Mouse (Mus musculus): ENCODE measurements at regions not wholly inside any gene's neighbourhood (a gene's known extent, or its start where the extent isn't known, plus 50 kb on each side); places are given as distances from the start of the nearest gene placed in this dataset.

- peak; percentile 61 for ATAC-seq (replicated peaks; ENCODE audit: poor library complexity)
These were observed 82.2 kb upstream of the Errfi1 start for GRCm38 (mm10) chr4:150771469-150771868.

- no peak for ATAC-seq (replicated peaks; ENCODE audit: poor library complexity)
These were observed 84.7 kb upstream of the Errfi1 start for GRCm38 (mm10) chr4:150769043-150769442.

DNA sequence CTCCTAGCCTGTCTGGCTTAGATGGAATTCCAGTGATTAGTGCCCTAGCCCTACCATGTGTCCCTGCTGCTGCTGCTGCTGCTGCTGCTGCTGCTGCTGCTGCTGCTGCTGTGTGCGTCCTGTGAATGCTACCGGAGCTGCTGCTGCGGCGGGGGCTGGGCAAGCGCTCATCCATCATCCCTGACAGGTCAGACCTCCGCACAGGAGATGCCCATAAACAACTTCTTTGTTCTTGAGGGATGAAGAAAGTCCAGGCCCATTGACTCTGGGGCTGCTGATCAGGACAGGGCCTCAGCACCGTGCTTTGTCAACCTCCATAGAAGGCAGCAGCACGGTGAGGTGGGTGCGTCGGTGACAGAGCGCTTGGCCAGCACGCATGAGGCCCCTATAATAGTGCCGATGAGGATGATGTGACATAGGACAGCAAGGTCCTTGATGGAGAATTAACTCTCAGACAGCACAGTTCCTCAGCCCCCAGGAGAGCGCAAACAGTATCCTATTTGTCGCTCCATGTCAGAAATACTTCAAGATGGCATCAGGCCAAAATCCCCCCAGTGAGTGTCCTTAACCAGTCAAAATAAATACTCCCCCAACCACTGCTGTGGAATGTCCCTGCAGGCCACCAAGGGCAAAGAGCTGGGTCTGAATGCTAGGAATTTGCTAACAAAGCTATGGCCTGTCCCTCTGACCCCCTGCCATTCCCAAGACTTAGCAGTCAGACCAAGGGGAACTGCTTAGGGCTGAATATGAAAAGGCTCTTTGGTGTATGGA, 95.1 kb upstream of the Errfi1 start:
- ATAC-seq (replicated peaks; ENCODE audit: poor library complexity), result no peak

GRCm38 (mm10) chr4:150757815-150758426, 95.8 kb upstream of the Errfi1 start:
- ATAC-seq (replicated peaks; ENCODE audit: poor library complexity), result no peak; the same call in 1 of the 2 replicates

DNA sequence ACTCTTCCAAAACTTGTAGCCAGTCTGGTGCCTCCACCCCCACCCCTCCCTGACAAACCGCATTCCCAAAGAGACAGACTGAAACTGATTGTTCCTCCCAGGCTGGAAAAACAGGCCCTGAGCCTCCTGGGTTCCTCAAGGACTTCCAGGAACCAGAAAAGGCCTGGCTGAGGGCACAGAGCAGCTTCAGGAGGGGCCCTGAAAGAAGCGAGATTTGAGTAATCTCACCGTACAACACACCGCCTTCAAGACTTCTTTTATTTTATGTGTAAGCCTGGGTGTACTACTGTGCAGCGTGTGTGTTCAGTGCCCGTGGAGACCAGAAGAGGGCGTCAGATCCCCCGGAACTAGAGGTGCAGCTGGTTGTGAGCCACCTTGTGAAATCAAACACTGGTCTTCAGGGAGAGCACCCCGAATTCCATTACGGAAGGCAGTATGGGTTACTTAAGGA, 96.4 kb upstream of the Errfi1 start:
- peak; percentile 80 for ATAC-seq (replicated peaks; ENCODE audit: poor library complexity)

- ATAC-seq (replicated peaks; ENCODE audit: poor library complexity), result no peak
These were observed 98.3 kb upstream of the Errfi1 start for GRCm38 (mm10) chr4:150755446-150755845.

GRCm38 (mm10) chr4:150752151-150752550, 100.2 kb upstream of the Slc45a1 start:
- ATAC-seq (replicated peaks; ENCODE audit: poor library complexity), result no peak

GRCm38 (mm10) chr4:150750445-150751213, 98.7 kb upstream of the Slc45a1 start:
- ATAC-seq (replicated peaks; ENCODE audit: poor library complexity), result no peak

DNA sequence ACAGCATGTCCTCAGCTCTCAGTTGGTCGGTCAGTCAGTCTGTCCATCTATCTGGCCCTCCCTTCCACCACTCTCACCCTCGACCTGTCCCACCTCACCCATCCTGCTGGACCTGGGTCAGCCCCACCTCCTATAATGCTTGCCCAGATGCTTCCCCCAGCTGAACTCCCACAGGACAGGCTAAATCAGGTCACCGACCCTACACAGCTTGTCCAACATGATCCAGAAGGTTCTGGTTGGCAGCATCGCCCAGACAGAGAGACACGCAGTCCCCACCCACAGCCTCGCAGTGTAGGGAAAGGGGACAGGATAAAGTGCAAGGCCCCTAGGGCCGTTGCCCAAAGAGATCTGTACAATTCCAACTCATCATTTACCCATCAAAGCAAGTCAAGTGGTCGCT, 97.1 kb upstream of the Slc45a1 start:
- ATAC-seq (replicated peaks; ENCODE audit: poor library complexity), result no peak

DNA sequence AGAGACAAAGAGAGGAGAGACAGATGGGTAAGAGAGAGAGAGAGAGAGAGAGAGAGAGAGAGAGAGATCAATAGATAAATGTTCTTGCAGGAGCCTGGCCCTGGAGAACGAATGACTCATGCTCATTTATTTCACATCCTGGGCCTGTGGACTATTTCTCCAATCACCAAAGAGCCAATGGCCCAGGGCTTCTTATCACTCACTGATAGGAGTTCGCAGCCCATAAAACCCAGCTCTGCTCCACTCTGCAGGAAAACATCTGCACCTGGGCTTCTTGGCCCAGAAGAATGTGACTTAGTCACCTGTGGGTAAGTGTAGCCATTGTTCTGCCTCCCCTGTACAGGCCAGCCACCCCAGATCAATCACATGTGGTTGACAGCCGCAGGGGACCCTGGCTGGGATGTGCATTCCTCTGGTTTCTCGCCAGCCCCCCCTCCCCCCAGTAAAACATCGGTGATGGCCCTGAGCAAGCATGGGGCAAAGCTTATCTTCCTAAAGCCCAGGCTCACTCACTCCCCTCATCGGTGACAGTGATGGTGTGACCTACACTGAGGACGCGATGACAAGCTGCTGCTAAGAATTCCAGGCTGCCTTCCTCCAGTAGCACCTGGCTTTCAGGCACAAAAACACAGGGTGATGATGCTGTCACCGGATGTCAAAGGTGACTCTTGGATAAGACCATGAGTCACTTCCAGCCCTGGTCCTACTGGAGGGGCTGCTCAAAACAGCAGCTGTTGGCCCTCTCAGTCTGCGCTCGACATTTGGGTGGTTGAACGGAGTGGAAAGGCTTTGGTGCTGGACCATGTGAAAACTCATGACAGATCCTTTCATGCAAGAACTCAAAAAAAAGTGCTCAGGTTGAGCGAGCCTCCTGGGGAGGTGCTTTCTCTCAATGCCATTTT, 96.4 kb upstream of the Slc45a1 start:
- ATAC-seq (replicated peaks; ENCODE audit: poor library complexity), result no peak

GRCm38 (mm10) chr4:150746430-150746923, 94.5 kb upstream of the Slc45a1 start:
- no peak for ATAC-seq (replicated peaks; ENCODE audit: poor library complexity)

GRCm38 (mm10) chr4:150745529-150746429, 93.8 kb upstream of the Slc45a1 start:
- peak; percentile 46 for ATAC-seq (replicated peaks; ENCODE audit: poor library complexity)

DNA sequence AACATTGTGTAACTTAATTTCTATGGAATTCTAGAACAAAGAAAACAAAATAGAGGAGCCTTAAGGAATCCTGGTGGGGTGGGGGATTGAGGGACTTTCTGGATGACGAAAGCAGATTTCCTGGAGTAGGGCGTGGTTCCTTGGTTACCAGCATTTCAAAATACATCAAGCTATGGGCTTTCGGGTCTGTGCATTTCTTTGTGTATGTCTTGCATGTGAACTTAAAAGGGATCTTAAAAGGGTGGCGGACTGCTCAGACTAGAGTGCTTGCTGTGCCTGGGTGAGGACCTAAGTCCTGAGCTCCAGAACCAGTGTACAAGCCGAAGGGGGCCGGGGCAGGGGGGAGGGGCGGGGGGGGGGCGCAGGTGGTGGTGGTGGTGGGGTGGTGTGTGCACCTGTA, 91.5 kb upstream of the Slc45a1 start:
- ATAC-seq (replicated peaks; ENCODE audit: poor library complexity), result peak; percentile 24; the same call in 1 of the 2 replicates

- peak; percentile 69 for ATAC-seq (replicated peaks; ENCODE audit: poor library complexity)
These were observed 91.1 kb upstream of the Slc45a1 start for GRCm38 (mm10) chr4:150743103-150743502.

DNA sequence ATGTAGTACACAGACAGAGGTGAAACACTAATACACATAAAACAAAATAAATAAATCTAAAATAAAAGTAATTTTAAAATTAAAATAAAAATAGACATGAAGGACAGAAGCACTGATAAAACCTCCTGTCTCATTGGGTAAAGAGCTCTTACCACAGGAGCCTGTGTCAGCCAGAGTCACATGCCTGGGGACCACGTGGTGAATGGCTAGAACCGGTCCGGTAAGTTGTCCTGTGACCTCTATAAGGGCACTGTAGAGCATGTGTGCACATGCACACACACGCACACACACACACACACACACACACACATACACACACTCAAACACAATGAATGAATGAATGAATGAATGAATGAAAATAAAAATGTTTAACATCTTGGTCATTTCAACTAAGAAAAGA, 89.8 kb upstream of the Slc45a1 start:
- ATAC-seq (replicated peaks; ENCODE audit: poor library complexity), result no peak

GRCm38 (mm10) chr4:150740167-150740566, 88.2 kb upstream of the Slc45a1 start:
- no peak for ATAC-seq (replicated peaks; ENCODE audit: poor library complexity)

- ATAC-seq (replicated peaks; ENCODE audit: poor library complexity), result no peak
These were observed 86.8 kb upstream of the Slc45a1 start for GRCm38 (mm10) chr4:150738736-150739135.

GRCm38 (mm10) chr4:150730061-150730812, 78.3 kb upstream of the Slc45a1 start:
- ATAC-seq (replicated peaks; ENCODE audit: poor library complexity), result peak; percentile 90

DNA sequence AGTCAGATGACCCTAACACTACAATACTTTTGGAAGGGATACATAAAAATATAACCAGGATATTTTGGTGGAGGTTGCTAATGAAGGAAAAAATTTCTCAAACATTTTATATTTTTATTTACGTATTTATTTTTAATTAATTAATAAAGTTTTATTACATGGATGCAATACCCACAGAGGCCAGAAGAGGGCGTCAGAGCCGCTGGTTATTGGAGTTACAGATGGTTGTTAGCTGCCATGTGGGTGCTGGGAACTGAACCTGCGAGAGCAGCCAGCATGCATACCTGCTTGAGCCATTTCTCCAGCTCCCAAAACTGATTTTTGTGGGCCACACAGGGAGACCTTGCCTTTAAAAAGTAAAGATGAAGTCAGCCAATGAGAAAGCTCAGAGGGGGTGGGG, 74.6 kb upstream of the Slc45a1 start:
- no peak for ATAC-seq (replicated peaks; ENCODE audit: poor library complexity)
